Mouse (Mus musculus): ENCODE data around the gene Tnni3k.
"Not testable (repeated sequence)": the region's sequence is repeated elsewhere in the genome, so short reads cannot be mapped to it uniquely, and the experiment has no call there.

Gene Tnni3k

GRCm38 (mm10) chr3:154836137-154836536 lies 219.1 kb downstream of the Tnni3k start:
- no peak for DNase-seq (ENCODE audit: low read depth, low spot score)

DNA sequence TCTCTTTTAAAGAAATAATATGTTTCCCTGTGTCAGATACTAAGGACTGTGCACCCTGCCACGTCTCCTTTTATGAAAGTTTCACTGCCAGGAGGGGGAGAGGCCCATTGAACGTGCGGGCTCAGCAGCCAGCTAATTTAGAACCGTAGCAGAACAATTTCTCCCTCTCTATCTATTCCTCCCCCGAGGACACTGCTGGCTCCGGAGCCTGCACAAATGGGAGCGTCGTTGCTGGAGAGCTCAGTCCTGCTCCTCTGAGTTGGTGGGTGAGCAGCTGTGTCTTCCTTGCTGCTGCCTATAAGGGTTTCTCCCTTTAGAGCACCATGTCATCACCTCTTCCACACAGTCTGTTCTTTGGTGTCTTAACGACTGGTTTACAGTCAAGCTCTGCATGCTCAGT lies 220.8 kb downstream of the Tnni3k start:
- peak; percentile 69 for DNase-seq (ENCODE audit: low read depth, low spot score)

DNA sequence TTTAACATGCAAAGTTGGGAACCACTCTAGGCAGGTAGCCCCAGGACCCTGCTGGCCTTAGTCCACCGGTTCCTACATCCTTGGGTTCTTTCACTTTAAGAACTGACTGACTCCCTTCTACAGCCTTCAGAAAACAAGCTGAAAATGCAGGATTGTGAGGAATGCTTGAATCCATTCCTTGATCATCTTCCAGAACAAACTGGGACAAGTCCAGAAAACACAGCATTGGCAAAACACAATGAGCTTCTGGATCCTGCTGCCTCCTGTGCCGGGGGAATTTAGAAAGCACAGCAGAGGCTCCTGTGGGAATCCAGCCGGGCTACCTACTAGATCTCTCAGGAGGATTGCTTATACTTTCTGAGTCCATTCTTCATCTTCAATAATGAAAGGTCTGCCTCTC lies 229.5 kb downstream of the Tnni3k start:
- DNase-seq (ENCODE audit: low read depth, low spot score) = peak; percentile 80

DNA sequence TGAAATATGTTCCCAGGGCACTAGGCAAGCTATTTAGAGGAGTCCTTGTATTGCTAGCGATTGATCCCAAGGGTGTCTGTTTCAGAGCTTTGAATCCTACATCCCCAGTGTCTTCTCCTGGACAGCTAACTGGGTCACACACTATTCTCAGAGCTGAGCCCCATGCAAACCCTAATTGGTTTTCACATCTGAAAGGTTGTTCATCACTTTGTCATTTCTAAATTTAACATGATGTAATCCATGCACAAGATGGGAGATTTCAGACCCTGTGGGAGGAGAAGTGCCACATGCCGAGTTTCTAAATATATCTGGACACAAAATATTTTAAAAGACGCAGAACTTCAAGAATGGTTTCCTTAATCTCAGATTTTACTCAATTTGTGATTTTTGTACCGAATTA lies 230.5 kb downstream of the Tnni3k start:
- peak; percentile 66 for DNase-seq (ENCODE audit: low read depth, low spot score)

DNA sequence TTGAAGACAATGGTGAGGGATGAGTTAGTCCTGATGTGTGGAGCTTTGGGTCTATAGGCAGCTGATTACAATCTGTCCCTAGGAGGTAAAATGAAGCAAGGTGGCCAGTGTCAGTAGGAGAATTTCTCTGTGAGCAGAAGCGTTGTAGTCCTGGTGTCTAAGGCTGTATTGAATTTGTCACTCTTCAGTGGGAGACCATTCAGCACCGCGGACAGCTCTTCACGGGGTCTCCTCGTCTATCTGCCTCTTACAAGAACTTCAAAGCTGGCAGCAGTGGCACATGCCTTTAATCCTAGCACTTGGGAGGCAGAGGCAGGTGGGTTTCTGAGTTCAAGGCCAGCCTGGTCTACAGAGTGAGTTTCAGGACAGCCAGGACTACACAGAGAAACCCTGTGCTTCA lies 235.5 kb downstream of the Tnni3k start:
- not testable (repeated sequence) for DNase-seq (ENCODE audit: low read depth, low spot score)

DNA sequence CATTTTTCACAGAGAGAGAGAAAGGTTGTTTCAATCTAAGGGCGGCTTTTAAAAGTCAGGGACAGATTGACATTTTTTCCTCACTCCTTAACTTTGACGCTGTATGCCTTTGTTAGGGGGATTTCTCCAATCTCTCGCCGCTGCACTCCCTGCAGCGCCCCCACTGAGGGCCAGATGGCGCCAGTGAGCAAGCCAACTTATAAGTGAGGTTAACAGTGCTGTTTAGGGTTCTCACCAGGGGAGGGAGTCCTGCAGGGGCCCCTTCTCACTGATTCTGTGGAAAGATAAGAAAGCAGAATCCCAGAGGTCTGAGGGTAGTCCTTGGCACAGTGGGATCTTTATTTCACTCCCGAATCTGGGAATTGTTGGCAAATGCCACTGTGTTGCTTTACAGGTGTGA lies 237.5 kb downstream of the Tnni3k start:
- peak; percentile 79 for DNase-seq (ENCODE audit: low read depth, low spot score)

- peak; percentile 89 for DNase-seq (ENCODE audit: low read depth, low spot score)
Observed at GRCm38 (mm10) chr3:154816801-154817625, 238.2 kb downstream of the Tnni3k start.

DNA sequence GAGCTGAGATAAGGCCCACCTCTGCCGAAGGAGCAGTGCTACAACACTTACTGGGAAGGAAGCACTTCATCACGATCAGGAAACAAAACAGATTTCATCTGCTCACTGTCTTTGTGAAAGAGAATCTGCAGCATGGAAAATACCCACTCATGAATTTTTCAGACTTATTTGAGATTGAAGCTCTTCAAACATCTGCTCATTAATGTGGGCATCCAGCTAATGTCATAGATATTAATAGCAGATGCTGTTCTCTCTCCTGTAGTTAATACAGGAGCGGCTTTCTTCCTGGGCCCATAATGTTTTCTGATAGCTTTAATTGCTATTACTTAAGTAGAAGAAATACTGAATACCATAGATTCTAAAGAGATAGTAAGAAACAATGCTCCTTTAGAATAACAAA lies 239.0 kb downstream of the Tnni3k start:
- DNase-seq (ENCODE audit: low read depth, low spot score) = no peak

- no peak for DNase-seq (ENCODE audit: low read depth, low spot score)
Observed at GRCm38 (mm10) chr3:154815606-154816005, 239.6 kb downstream of the Tnni3k start.

DNA sequence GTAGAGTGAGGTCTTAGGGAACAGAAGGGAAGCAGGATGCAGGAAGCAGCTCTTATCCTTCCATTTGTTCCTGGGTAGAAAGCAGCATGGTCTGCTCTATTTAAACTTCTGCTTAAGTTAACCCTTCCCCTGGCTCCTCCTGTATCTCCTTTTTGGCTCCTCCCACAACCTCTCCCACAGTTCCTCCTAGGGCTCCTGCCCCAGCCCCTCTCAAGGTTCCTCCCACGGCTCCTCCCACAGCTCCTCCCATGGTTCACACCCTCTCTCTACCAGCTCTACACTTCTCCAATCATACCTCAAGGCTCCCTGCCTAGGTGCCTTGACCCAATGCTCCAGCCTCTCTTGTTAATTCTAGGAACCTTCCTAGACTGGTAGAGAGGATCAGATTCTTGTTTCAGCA lies 242.3 kb downstream of the Tnni3k start:
- no peak for DNase-seq (ENCODE audit: low read depth, low spot score)

DNA sequence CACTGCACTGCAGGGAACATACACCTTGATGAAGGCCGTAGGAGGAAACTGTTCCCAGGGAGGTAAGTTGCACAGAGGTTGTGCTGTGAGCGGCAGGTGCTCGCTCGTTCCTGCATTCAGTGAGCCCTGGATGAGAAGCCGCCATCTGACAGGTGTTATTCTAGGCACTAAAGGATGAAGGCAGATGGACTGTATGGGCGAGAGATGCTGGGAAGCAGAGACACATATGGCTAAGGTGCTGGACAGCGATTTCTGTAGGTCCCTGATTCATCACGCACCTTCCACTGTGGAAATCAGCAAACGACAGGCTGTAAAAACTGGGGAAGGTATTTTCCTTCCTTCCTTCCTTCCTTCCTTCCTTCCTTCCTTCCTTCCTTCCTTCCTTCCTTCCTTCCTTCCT lies 243.4 kb downstream of the Tnni3k start:
- DNase-seq (ENCODE audit: low read depth, low spot score) = peak; percentile 51

GRCm38 (mm10) chr3:154811281-154811680 lies 243.9 kb downstream of the Tnni3k start:
- peak; percentile 47 for DNase-seq (ENCODE audit: low read depth, low spot score)

DNA sequence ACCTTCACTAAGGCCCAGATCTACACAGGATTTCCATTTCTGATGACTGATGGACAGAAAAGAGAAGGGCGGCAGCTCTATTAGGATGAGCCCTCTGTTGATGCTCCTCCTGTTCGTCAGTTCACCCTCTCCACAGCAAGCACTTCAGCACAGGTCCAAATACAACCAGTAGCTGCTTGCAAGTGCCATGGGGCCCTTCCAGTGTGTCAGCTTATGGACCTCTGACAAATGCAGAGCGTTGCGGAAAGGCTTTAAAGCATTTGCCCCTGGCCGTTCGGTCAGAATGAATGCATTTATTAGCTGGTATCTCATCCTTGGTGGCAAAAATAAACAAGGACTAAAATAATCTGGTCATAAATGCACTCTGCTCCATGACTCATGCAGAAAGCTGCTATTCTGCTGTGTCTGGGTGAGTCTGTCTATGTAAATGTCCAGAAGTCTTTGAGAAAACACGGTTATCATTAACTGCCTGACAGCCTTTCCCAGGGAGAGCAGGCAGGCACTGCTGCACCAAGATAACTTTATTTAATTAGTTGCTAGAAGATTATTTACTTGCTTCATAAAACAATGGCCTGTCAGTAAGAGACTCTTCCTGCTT lies 244.8 kb downstream of the Tnni3k start:
- no peak for DNase-seq (ENCODE audit: low read depth, low spot score)

DNA sequence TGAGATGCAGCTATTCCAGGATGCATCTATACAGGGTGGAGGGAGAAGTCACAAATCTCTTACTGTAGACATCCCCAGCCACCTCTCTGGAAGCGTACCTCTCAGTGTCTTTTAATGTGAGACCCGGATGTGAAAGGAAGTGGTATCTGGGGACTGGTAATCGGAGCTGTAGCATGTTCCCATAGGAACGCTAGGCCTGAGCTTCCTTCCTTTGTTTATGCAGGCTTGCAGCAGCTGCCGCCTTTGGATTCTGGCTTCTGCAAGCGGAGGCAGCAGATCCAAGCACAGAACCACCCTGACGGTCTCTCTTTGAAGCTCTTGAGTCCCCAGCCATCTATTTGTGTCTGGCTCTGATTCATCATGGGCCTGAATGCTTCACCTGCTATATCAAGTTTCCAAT lies 248.6 kb downstream of the Tnni3k start:
- peak; percentile 90 for DNase-seq (ENCODE audit: low read depth, low spot score)

GRCm38 (mm10) chr3:154800888-154801429 lies 254.2 kb downstream of the Tnni3k start:
- no peak for DNase-seq (ENCODE audit: low read depth, low spot score)

GRCm38 (mm10) chr3:154800454-154800853 lies 254.8 kb downstream of the Tnni3k start:
- DNase-seq (ENCODE audit: low read depth, low spot score) = no peak

DNA sequence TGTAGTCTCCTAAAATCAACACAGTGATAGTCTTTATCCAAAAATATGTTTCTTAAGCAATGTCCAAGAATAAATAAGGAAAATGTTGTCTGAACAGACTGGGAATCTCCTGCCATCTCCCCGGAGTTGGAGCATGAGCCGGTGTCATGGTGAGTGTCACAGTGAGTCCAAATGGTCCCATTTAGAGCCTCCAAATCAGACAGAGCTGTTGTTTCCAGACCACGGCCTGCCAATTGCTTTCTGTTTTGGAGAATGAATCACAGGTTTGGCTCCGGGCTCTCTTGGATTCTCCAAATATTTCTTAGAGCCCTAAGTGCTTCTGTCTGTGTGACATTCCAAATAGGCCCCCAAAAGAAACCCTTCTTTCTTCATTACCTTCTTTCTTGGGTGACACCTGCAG lies 256.4 kb downstream of the Tnni3k start:
- DNase-seq (ENCODE audit: low read depth, low spot score) = peak; percentile 27

DNA sequence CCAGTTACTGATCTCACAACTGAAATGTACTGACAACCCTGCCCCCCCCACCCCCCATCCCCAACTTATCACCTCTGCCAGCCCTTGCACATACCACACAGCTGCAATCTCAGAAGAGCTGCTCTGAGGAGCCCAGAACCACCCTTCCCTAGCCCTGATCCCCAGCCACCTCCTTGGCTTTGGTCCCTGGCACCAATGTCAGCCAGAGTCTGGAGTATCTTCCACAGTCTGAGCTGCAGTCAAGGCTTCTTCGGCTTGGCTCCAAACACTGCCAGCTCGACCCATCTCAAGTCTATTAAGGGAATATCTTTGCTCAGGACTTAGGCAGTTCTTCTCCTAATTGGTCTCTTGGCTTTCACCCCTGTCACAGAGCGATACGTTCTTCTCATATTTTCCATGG lies 261.6 kb downstream of the Tnni3k start:
- DNase-seq (ENCODE audit: low read depth, low spot score) = no peak

DNA sequence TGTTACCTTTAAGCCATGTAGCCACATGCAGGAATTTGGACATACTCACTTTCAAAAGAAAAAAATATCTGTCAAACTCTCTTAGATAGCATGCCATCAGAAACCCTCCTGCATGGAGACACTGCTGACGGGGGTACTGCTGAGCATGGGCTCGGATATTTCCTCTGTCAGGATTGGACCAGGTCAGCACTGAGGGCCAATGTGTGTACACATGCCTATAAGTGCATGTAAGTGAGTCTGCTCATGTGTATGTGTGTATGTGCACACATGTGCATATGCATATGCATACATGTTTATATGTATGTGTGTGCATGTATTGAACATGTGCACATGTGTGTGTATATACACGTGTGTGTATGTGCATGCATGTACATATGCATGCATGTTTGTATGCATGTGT lies 267.6 kb downstream of the Tnni3k start:
- no peak for DNase-seq (ENCODE audit: low read depth, low spot score)

DNA sequence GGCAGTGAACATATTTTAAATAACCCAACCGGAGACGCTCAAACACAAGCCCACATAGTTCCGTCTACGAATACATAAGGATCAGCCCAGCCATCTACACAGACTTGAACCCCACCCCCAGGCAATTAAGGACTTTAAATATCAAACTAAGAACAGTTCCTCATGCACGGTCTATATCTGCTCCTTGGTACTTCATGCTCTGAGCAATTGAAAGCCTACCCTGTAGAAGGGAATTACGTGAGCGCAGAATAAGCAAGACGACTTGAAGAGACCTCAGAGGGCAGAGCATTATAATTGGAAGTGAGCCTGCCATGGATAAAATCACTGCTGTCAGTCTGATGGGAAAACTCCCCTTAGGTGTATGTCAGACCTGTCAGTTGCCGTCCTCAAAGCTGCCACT lies 268.9 kb downstream of the Tnni3k start:
- no peak for DNase-seq (ENCODE audit: low read depth, low spot score)

DNA sequence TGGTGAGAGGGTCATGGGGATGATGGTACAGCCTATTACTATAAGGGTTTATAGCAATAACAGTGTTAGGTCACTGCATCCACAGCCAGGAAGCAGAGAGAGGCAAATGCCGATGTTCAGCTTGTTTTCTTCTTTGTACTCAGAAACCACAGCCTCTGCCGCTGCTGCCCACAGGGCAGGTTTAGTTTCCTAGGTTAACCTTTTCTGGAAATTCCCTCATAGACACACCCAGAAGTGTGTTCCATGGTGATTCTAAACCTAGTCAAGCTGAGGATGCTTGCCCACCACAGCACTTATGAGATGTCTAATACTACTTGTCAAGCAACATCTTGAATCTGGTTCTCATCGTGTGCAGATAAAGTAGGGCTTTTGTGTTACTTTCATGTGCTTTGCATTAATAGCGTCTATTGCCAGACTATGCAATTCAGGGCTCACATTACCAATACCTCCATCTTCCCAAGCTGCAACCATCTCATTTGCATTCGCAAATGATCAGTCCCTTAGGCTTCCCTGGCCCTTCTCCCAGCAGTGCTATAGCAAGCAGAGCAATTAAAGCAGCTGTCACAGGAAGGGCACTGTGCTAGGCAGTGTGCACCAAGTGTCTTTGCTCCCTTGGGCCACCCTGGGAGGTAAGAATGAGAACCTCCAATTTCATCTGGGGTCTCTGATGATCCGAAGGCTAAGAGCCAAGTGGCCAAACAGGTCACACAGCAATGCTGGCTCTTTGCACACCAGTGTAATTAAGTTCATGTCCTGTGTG lies 276.2 kb downstream of the Tnni3k start:
- no peak for DNase-seq (ENCODE audit: low read depth, low spot score)

DNA sequence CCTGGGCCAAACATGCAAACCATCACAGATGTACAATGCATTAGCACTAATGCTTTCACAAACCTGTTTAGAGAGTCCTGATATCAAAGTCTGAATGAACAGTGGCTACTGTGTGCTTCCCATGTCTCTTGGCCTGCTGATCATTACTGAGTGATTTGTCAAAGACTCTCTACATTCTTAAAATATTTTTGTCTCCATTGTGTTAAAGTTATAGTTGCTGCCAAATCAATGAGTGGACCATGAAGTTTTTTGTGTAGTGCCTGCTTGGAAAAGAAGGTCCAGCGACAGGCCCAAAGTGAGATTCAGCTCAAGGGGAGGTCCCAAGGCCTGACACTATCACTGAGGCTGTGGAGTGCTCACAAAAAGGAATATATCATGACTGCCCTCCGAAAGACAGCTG lies 283.6 kb downstream of the Tnni3k start:
- no peak for DNase-seq (ENCODE audit: low read depth, low spot score)

Data from brain, adult 2 months (tissue).